Mouse (Mus musculus) adrenal gland, postnatal 36 days (tissue): ENCODE measurements around the gene 1700020L24Rik. TPM values are rescaled to one million over a fixed set of nuclear protein-coding genes. Genes with fewer than 3 reads are reported as not detected.

Source experiments
- DNase-seq, 2 experiments: peaks; one replicate each; pipeline ENCODE4 v3.0.0; 2021; ENCODE audit warnings: mixed read lengths in 1 of 2
- long read RNA-seq, 2 experiments: library from polyadenylated mRNA; stranded (forward); transcript quantifications; one replicate each; pipeline ENCODE4 v2.0.0; 2021; ENCODE audit warnings: borderline sequencing depth in 2 of 2
- total RNA-seq, 2 experiments: library from RNA; stranded (reverse); gene quantifications; 2 replicates each; pipeline ENCODE4 v1.2.3; 2021

1700020L24Rik gene
- under 1 TPM; 0.30 to 0.43 TPM for total RNA-seq
- long read RNA-seq, experiment 1: 0 reads
- long read RNA-seq, experiment 2, partial matches to known transcripts: 0 of 1 reads
- long read RNA-seq, experiment 2, other reads (novel, unspliced or antisense): 1 of 1 reads

DNA sequence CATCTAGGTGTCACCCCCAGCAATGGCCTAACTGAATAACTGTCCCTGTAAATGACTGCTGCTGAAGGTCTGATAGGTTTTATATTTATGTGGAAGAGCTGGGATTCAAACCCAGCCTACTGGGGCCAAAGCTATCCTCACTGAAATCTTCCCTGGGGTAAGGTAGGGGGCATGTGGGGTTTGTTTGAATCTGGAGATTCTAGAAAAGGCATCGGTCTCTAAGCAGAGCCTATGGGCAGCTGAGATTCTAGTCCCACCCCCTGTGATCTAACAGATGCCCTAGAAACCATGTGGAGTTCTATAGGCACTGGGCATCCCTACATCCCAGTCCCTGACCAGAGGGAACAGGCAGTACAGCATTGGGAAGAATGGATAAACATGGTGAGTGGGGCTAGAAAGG, at the start of gene 1700020L24Rik:
Gene 1700020L24Rik, plus strand, starts transcription at position 301 of the 400 bp plus-strand sequence.
- DNase-seq: no peak

- DNase-seq: no peak
Observed at GRCm38 (mm10) chr11:83393062-83393461, 44.4 kb upstream of the 1700020L24Rik start.

DNA sequence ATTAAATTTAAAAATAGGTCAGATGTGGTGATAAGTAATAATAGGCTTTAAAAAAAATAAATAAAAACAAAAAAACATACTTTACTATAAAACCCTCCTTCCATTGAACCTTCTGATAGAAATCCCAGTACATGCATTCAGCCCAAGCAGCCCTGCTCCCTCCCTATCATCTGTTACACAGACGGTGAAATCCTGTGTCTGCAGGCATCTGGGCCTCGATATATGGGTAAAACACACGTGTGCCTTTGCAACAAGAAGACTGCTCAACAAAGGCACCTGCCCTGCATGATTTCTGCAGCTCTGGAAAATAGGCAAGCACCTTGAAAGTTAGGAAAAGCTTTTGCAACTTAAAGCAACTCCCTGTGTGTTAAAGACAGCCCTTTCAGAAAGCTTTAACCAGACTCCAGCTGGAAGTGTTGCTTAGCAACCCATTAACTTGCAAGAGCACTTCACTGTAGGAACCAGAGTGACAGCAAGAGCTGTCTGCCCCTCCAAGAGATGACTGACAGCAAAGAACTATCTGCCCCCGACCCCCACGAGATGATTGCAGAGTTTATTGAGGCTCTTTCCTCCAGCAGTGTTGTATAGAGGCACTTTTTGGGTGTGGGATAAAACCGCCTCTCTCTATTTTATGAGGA, 42.6 kb upstream of the 1700020L24Rik start:
- no peak for DNase-seq

GRCm38 (mm10) chr11:83397626-83398025, 39.9 kb upstream of the 1700020L24Rik start:
- DNase-seq: no peak

- DNase-seq: no peak
Observed at GRCm38 (mm10) chr11:83398724-83399123, 38.8 kb upstream of the 1700020L24Rik start.

DNA sequence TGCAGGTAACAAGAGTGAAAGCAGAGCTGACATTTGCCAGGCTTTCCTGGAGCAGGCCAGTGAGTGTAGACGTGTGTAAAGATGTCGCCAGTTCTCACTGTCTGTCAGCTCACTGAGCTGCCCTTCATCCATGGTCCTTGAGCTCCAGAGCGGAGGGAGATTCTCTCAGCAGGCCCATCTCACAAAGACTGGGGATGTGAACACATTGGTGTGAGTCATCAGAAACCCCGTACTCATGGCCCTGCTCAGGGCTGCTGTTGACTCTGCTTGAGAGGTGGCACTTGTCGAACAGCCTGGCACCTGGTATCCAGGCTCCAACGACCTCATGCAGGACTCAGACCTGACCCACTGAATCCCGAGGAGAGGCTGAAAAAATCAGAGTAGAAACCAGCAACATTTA, 33.7 kb upstream of the 1700020L24Rik start:
- no peak for DNase-seq

DNA sequence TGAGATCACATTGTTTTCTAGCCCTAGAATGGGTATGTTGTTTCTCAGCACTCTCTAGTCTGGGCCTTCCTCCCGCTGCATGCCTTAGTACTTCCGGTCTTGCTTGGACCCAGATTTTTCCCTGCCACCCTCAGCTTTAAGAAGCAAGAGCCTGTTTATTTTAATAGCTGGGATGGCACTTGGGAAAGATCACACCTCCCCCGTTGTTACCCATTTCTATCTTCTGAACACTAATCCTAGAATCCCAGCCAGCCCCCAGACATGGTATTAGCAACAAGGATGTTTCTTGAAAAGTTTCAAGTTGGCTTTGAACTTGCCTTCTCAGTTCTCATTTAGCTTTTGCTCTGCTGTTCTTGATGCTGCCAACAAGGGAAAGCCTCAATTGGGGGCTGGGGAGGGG, 31.1 kb upstream of the 1700020L24Rik start:
- DNase-seq: no peak

GRCm38 (mm10) chr11:83408242-83408641, 29.2 kb upstream of the 1700020L24Rik start:
- DNase-seq: no peak

GRCm38 (mm10) chr11:83409087-83409754, 28.3 kb upstream of the 1700020L24Rik start, which contains the start of gene Rasl10b:
TSS of gene Rasl10b (plus strand) at chr11:83409137.
- peak; percentile 37 to 53 for DNase-seq

- DNase-seq: peak; percentile 17 to 26
Observed at GRCm38 (mm10) chr11:83409792-83410291, 27.6 kb upstream of the 1700020L24Rik start.

- no peak for DNase-seq
Observed at GRCm38 (mm10) chr11:83410510-83410909, 27.0 kb upstream of the 1700020L24Rik start.

GRCm38 (mm10) chr11:83417080-83417479, 20.4 kb upstream of the 1700020L24Rik start:
- peak; percentile 77 to 83 for DNase-seq

DNA sequence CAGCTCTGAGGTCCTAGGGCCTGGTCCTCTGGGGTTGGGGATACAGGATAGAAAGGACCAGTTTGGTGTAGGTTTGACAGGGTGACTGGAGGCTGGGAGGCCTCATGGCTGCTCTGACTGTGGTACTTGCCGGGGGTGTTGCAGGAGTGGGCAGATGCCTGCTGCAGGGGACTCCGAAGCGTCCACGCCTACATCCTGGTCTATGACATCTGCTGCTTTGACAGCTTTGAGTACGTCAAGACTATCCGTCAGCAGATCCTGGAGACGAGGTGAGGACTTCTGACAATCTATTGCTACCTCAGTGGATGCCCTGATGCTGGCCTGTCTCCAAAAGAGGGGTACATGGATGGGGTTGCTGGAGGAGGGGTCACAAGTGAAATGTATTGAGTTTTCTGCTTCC, 19.8 kb upstream of the 1700020L24Rik start:
- no peak for DNase-seq

- DNase-seq: no peak
Observed at GRCm38 (mm10) chr11:83418566-83418965, 18.9 kb upstream of the 1700020L24Rik start.

DNA sequence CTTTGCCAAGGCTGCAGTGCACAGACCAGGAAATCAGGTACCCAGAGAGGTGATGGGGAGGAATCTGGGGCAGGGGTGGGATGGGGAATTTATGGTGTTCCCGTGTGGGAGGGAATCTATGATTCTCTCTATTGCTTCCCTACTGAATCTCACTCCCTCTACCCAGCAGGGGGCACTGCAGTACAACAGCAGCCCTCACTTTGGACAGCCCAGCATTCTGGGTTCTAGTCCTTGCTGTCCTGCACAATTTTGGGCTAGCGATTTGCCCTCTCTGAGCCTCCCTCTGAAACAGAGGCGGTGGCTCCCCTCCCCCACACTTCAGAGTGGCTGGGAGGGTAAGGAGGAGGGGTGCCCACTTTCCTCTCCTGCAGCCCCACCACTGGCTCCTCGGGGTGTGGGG, 17.1 kb upstream of the 1700020L24Rik start:
- no peak for DNase-seq

DNA sequence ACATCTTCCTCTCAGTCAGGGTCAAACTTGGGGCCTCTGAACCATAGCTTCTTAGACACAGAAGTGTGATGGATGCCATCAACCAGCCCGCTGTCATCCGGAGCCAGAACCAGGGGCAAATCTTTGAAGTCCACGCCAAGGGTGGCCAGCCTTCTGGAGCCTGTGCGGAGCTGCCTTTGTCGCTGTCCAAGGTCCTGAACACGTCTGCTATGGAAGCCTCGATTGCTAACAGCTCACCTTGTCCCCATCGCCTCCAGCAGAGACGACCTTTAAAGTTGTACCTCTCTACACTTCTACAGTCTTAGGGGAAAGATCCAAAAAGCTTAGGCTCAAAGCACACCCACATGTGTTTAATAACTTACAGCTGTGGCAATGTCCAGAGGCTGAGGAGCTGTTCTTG, 16.2 kb upstream of the 1700020L24Rik start:
- peak; percentile 84 to 88 for DNase-seq

DNA sequence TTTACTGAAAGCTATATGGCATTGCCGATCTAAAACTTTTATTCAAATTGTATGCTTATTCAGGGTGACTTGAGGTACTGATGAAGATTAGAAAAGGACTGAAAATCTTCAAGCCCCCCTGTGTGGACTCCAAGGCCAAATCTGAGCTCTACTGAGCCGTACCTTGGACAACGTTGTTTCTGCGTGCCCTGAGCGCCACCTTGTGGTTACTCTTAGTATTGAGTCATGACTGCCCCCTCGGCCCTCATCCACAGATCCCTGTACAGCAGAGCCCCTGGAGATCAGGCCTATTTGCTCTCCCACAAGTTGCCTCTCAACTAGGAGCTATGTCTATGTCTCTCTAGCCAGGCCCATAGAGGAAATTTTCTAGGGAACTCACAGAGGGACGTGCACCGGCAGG, 12.8 kb upstream of the 1700020L24Rik start:
- peak; percentile 67 to 77 for DNase-seq

- DNase-seq: peak in 1 of 2 experiments; percentile 55
Observed at GRCm38 (mm10) chr11:83426964-83427363, 10.5 kb upstream of the 1700020L24Rik start.

DNA sequence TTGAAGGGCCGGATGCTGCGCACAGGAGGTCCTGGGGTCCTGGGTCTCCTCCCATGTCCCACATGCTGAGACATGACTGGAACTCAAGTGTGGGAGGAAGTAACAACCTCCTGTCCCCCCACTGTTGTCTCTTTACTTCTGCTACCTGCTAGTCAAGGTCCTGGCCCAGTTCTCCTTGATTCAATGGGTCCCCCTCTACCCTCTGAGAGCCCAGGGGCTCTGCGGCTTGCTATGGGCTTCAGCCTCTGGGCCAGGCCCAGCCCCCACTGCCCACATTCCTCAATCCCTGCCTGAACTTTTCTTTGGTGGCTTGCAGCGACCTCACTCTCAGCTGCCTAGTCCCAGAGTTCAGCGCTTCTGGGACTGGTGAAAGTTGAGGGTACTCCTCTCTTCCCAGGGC, 8.1 kb upstream of the 1700020L24Rik start, which contains the start of gene Gas2l2:
Gene Gas2l2, minus strand, starts transcription at position 101 of the 400 bp plus-strand sequence.
- DNase-seq: no peak

GRCm38 (mm10) chr11:83432533-83432932, 4.9 kb upstream of the 1700020L24Rik start:
- DNase-seq: no peak

GRCm38 (mm10) chr11:83439426-83440060, 2.1 kb downstream of the 1700020L24Rik start:
- DNase-seq: no peak
